Mouse (Mus musculus): Measurements from ENCODE around the gene Cd302. TPM values are rescaled to one million over a fixed set of nuclear protein-coding genes. Genes with fewer than 3 reads are reported as not detected.

The Cd302 gene
- total and polyA plus RNA-seq, 3 experiments, result not detected

GRCm38 (mm10) chr2:60327581-60327980 lies 43.3 kb upstream of the Cd302 start:
- Histone ChIP-seq H3K27ac (ENCODE audit: insufficient read depth, low read depth) (peak overlapping the region; percentile 90), H3K27me3 (replicated peaks) (no peaks in the 10 kb centered on the region), H3K79me2 (replicated peaks; ENCODE audit: control insufficient read depth, extremely low read depth, insufficient read depth, poor library complexity, severe bottlenecking) (no peaks in the 10 kb centered on the region), H3K4me1 (ENCODE audit: control insufficient read depth in 1 of 2, insufficient read depth in 2 of 2) (peaks cover 19 to 42% of the 10 kb centered on the region in 2 experiments), H3K4me2 (ENCODE audit: insufficient read depth, low read depth, poor library complexity, severe bottlenecking) (peak overlapping the region; percentile 54), H3K9me3 (replicated peaks; ENCODE audit: low read length) (no peaks in the 10 kb centered on the region), H3K4me3 (replicated peaks in 1 of 3; ENCODE audit: low read depth in 2 of 3, low read length in 2 of 3, poor library complexity in 1 of 3) (peak overlapping the region in 1 of 3 experiments; percentile 25), H3K9ac (ENCODE audit: insufficient read depth, low read depth) (peak overlapping the region; percentile 28; the same call in 1 of the 2 replicates), H3K36me3 (replicated peaks in 1 of 2; ENCODE audit: control insufficient read depth in 1 of 2, insufficient read depth in 1 of 2, low read length in 1 of 2) (peaks cover 23 to 50% of the 10 kb centered on the region in 2 experiments)
- TF ChIP-seq SIN3A (IDR thresholded peaks at IDR 0.05; ENCODE audit: low read length) (no peak), MXI1 (IDR thresholded peaks at IDR 0.05; ENCODE audit: low read depth, low read length) (no peak), ZNF384 (IDR thresholded peaks at IDR 0.05; ENCODE audit: low read depth, low read length) (no peak), ELF1 (IDR thresholded peaks at IDR 0.05; ENCODE audit: low read depth, low read length) (no peak), CHD1 (IDR thresholded peaks at IDR 0.05; ENCODE audit: low read depth, low read length) (no peak), TCF12 (IDR thresholded peaks at IDR 0.05; ENCODE audit: low read depth, low read length) (no peak), RCOR1 (conservative IDR thresholded peaks at IDR 0.05; ENCODE audit: low read depth, low read length) (no peak), ETS1 (conservative IDR thresholded peaks at IDR 0.05; ENCODE audit: low read depth, low read length) (no peak), NELFE (IDR thresholded peaks at IDR 0.05; ENCODE audit: low read depth, low read length) (no peak), ZKSCAN1 (IDR thresholded peaks at IDR 0.05; ENCODE audit: borderline replicate concordance, low read depth, low read length) (no peak), POLR2AphosphoS2 (IDR thresholded peaks at IDR 0.05; ENCODE audit: low read depth, low read length) (no peak), JUN (IDR thresholded peaks at IDR 0.05; ENCODE audit: insufficient read depth, low read depth, low read length) (no peak), GABPA (IDR thresholded peaks at IDR 0.05; ENCODE audit: insufficient replicate concordance, low read depth, low read length) (no peak), KAT2A (IDR thresholded peaks at IDR 0.05; ENCODE audit: insufficient replicate concordance, low read length) (no peak), CTCF (conservative IDR thresholded peaks at IDR 0.05 in 1 of 2, IDR thresholded peaks at IDR 0.05 in 1 of 2; ENCODE audit: low read depth in 2 of 2, low read length in 2 of 2) (no peak), EP300 (IDR thresholded peaks at IDR 0.05; ENCODE audit: low read length) (no peak), MAFK (IDR thresholded peaks at IDR 0.05; ENCODE audit: insufficient replicate concordance, low read length) (no peak)
- DNase-seq (ENCODE audit: extremely low read depth), result no peak
- in situ Hi-C loops (cut with MboI; ENCODE audit: low pct_ligation_motif_present, low pct_unique_long_range_greater_than_20kb, low sequenced_read_pairs), result no loop called here
- dilution Hi-C loops (cut with MboI; ENCODE audit: extremely low pct_ligation_motif_present, extremely low pct_unique_long_range_greater_than_20kb, low sequenced_read_pairs), result no loop called here

GRCm38 (mm10) chr2:60326948-60327347 lies 42.7 kb upstream of the Cd302 start:
- peaks cover 24 to 51% of the 10 kb centered on the region in 2 experiments for H3K36me3 ChIP-seq (replicated peaks in 1 of 2; ENCODE audit: control insufficient read depth in 1 of 2, insufficient read depth in 1 of 2, low read length in 1 of 2)
- no peak overlapping the region for H3K4me2 ChIP-seq (ENCODE audit: insufficient read depth, low read depth, poor library complexity, severe bottlenecking)
- TF ChIP-seq JUND (conservative IDR thresholded peaks at IDR 0.05; ENCODE audit: low read depth, low read length) (0 out of 2 replicates have a peak, but pooled peaks have one; percentile 16), MAX (IDR thresholded peaks at IDR 0.05; ENCODE audit: low read length) (peak; percentile 30; the same call in 1 of the 2 replicates), JUN (IDR thresholded peaks at IDR 0.05; ENCODE audit: insufficient read depth, low read depth, low read length) (no peak), RAD21 (IDR thresholded peaks at IDR 0.05; ENCODE audit: low read depth, low read length) (no peak; the same call in 1 of the 2 replicates), USF2 (conservative IDR thresholded peaks at IDR 0.05; ENCODE audit: low read depth, low read length) (no peak), TCF12 (IDR thresholded peaks at IDR 0.05; ENCODE audit: low read depth, low read length) (peak; percentile 41; the same call in 1 of the 2 replicates), ELF1 (IDR thresholded peaks at IDR 0.05; ENCODE audit: low read depth, low read length) (0 out of 2 replicates have a peak, but pooled peaks have one; percentile 32), POLR2A (IDR thresholded peaks at IDR 0.05; ENCODE audit: low read depth, low read length) (no peak), RCOR1 (conservative IDR thresholded peaks at IDR 0.05; ENCODE audit: low read depth, low read length) (0 out of 2 replicates have a peak, but pooled peaks have one; percentile 17), IRF4 (IDR thresholded peaks at IDR 0.05; ENCODE audit: low read depth, low read length) (peak; percentile 82), SMC3 (IDR thresholded peaks at IDR 0.05; ENCODE audit: low read depth, low read length) (no peak; the same call in 1 of the 2 replicates), CTCF (conservative IDR thresholded peaks at IDR 0.05 in 1 of 2, IDR thresholded peaks at IDR 0.05 in 1 of 2; ENCODE audit: low read depth in 2 of 2, low read length in 2 of 2) (no peak; a peak in 1 of 4 replicates), ETS1 (conservative IDR thresholded peaks at IDR 0.05; ENCODE audit: low read depth, low read length) (peak; percentile 81), E2F4 (IDR thresholded peaks at IDR 0.05; ENCODE audit: insufficient replicate concordance, low read depth, low read length) (no peak), SIN3A (IDR thresholded peaks at IDR 0.05; ENCODE audit: low read length) (peak; percentile 22; the same call in 1 of the 2 replicates), MEF2A (IDR thresholded peaks at IDR 0.05; ENCODE audit: borderline replicate concordance, low read depth, low read length) (peak; percentile 98), EP300 (IDR thresholded peaks at IDR 0.05; ENCODE audit: low read length) (peak; percentile 65; the same call in 1 of the 2 replicates), BHLHE40 (IDR thresholded peaks at IDR 0.05; ENCODE audit: low read depth, low read length) (peak; percentile 79)
- H3K4me1 ChIP-seq (ENCODE audit: control insufficient read depth in 1 of 2, insufficient read depth in 2 of 2), result peaks cover 19 to 47% of the 10 kb centered on the region in 2 experiments
- dilution Hi-C loops (cut with MboI; ENCODE audit: extremely low pct_ligation_motif_present, extremely low pct_unique_long_range_greater_than_20kb, low sequenced_read_pairs) (no loop called here), in situ Hi-C loops (cut with MboI; ENCODE audit: low pct_ligation_motif_present, low pct_unique_long_range_greater_than_20kb, low sequenced_read_pairs) (no loop called here)
- no peaks in the 10 kb centered on the region for H3K79me2 ChIP-seq (replicated peaks; ENCODE audit: control insufficient read depth, extremely low read depth, insufficient read depth, poor library complexity, severe bottlenecking)
- H3K9me3 ChIP-seq (replicated peaks; ENCODE audit: low read length), result no peaks in the 10 kb centered on the region
- peak; percentile 70 for DNase-seq (ENCODE audit: extremely low read depth)
- H3K4me3 ChIP-seq (replicated peaks in 1 of 3; ENCODE audit: low read depth in 2 of 3, low read length in 2 of 3, poor library complexity in 1 of 3), result no peak overlapping the region
- H3K27ac ChIP-seq (ENCODE audit: insufficient read depth, low read depth), result peak overlapping the region; percentile 80
- no peaks in the 10 kb centered on the region for H3K27me3 ChIP-seq (replicated peaks)
- no peak overlapping the region for H3K9ac ChIP-seq (ENCODE audit: insufficient read depth, low read depth)

Data from CH12.LX (cell line).